Mouse (Mus musculus): ENCODE results near the gene Pom121l2. TPM values are rescaled to one million over a fixed set of nuclear protein-coding genes. Genes with fewer than 3 reads are reported as not detected.

Pom121l2 gene
- total RNA-seq, 2 experiments from 2014 or later, result not detected

GRCm38 (mm10) chr13:21993957-21994738 is 13.2 kb downstream of the Pom121l2 start:
- no peak for DNase-seq (ENCODE audit: extremely low spot score in 1 of 2, low spot score in 1 of 2)

- no peak for DNase-seq (ENCODE audit: extremely low spot score in 1 of 2, low spot score in 1 of 2)
Measured at GRCm38 (mm10) chr13:21994896-21995295, 13.9 kb downstream of the Pom121l2 start.

- DNase-seq (ENCODE audit: extremely low spot score in 1 of 2, low spot score in 1 of 2), result no peak
Measured at GRCm38 (mm10) chr13:21995331-21995914, 14.4 kb downstream of the Pom121l2 start.

- DNase-seq (ENCODE audit: extremely low spot score in 1 of 2, low spot score in 1 of 2), result no peak
Measured at GRCm38 (mm10) chr13:21996101-21996839, 15.3 kb downstream of the Pom121l2 start.

- DNase-seq (ENCODE audit: extremely low spot score in 1 of 2, low spot score in 1 of 2), result no peak
Measured at GRCm38 (mm10) chr13:21996840-21997185, 15.8 kb downstream of the Pom121l2 start.

GRCm38 (mm10) chr13:21997201-21997820 is 16.3 kb downstream of the Pom121l2 start:
- no peak for DNase-seq (ENCODE audit: extremely low spot score in 1 of 2, low spot score in 1 of 2)

- no peak for DNase-seq (ENCODE audit: extremely low spot score in 1 of 2, low spot score in 1 of 2)
Measured at GRCm38 (mm10) chr13:21997821-21998220, 16.8 kb downstream of the Pom121l2 start.

GRCm38 (mm10) chr13:21998412-21998811 is 17.4 kb downstream of the Pom121l2 start:
- DNase-seq (ENCODE audit: extremely low spot score in 1 of 2, low spot score in 1 of 2), result no peak

- no peak for DNase-seq (ENCODE audit: extremely low spot score in 1 of 2, low spot score in 1 of 2)
Measured at GRCm38 (mm10) chr13:21999147-21999546, 18.2 kb downstream of the Pom121l2 start.

- no peak for DNase-seq (ENCODE audit: extremely low spot score in 1 of 2, low spot score in 1 of 2)
Measured at GRCm38 (mm10) chr13:22001346-22001745, 20.4 kb downstream of the Pom121l2 start.

- DNase-seq (ENCODE audit: extremely low spot score in 1 of 2, low spot score in 1 of 2), result no peak
Measured at GRCm38 (mm10) chr13:22001823-22002222, 20.8 kb downstream of the Pom121l2 start.

GRCm38 (mm10) chr13:22005605-22006333 is 24.8 kb downstream of the Pom121l2 start:
- DNase-seq (ENCODE audit: extremely low spot score in 1 of 2, low spot score in 1 of 2), result no peak

GRCm38 (mm10) chr13:22006334-22007120 is 25.5 kb downstream of the Pom121l2 start:
- DNase-seq (ENCODE audit: extremely low spot score in 1 of 2, low spot score in 1 of 2), result no peak

- no peak for DNase-seq (ENCODE audit: extremely low spot score in 1 of 2, low spot score in 1 of 2)
Measured at GRCm38 (mm10) chr13:22007121-22007510, 26.1 kb downstream of the Pom121l2 start.

- DNase-seq (ENCODE audit: extremely low spot score in 1 of 2, low spot score in 1 of 2), result no peak
Measured at GRCm38 (mm10) chr13:22007872-22008271, 26.9 kb downstream of the Pom121l2 start.

GRCm38 (mm10) chr13:22008707-22009106 is 27.7 kb downstream of the Pom121l2 start:
- DNase-seq (ENCODE audit: extremely low spot score in 1 of 2, low spot score in 1 of 2), result no peak

- no peak for DNase-seq (ENCODE audit: extremely low spot score in 1 of 2, low spot score in 1 of 2)
Measured at GRCm38 (mm10) chr13:22009642-22010041, 28.6 kb downstream of the Pom121l2 start, which contains the start of gene Prss16. Prss16 (minus strand) TSS chr13:22009742.

- DNase-seq (ENCODE audit: extremely low spot score in 1 of 2, low spot score in 1 of 2), result no peak
Measured at GRCm38 (mm10) chr13:22013716-22014115, 32.7 kb downstream of the Pom121l2 start.

- no peak for DNase-seq (ENCODE audit: extremely low spot score in 1 of 2, low spot score in 1 of 2)
Measured at GRCm38 (mm10) chr13:22014411-22014845, 33.4 kb downstream of the Pom121l2 start.

Measured in layer of hippocampus, postnatal 25 days (tissue).